Mouse (Mus musculus) adrenal gland, postnatal 36 days (tissue): ENCODE results near the gene Mtx2. TPM values are rescaled to one million over a fixed set of nuclear protein-coding genes. Genes with fewer than 3 reads are reported as not detected.
A peak's percentile ranks its signal among the peaks of the same experiment; 100 is the strongest.

ENCODE experiments used
- DNase-seq, 2 experiments: peaks; one replicate each; pipeline ENCODE4 v3.0.0; 2021; ENCODE audit warnings: mixed read lengths in 1 of 2
- long read RNA-seq, 2 experiments: library from polyadenylated mRNA; stranded (forward); transcript quantifications; one replicate each; pipeline ENCODE4 v2.0.0; 2021; ENCODE audit warnings: borderline sequencing depth in 2 of 2
- total RNA-seq, 2 experiments: library from RNA; stranded (reverse); gene quantifications; 2 replicates each; pipeline ENCODE4 v1.2.3; 2021

The Mtx2 gene
- 10 to 100 TPM; 64.7 to 98.5 TPM for total RNA-seq
- long read RNA-seq, experiment 1, transcript Mtx2-201 (10 exons, 2,950 nt) = major isoform, 188 of 200 reads
- long read RNA-seq, experiment 1, partial matches to known transcripts = 2 of 200 reads
- long read RNA-seq, experiment 1, other reads (novel, unspliced or antisense) = 9 of 200 reads
- long read RNA-seq, experiment 2, transcript Mtx2-201 (10 exons, 2,950 nt) = major isoform, 49 of 55 reads
- long read RNA-seq, experiment 2, partial matches to known transcripts = 1 of 55 reads
- long read RNA-seq, experiment 2, other reads (novel, unspliced or antisense) = 4 of 55 reads

DNA sequence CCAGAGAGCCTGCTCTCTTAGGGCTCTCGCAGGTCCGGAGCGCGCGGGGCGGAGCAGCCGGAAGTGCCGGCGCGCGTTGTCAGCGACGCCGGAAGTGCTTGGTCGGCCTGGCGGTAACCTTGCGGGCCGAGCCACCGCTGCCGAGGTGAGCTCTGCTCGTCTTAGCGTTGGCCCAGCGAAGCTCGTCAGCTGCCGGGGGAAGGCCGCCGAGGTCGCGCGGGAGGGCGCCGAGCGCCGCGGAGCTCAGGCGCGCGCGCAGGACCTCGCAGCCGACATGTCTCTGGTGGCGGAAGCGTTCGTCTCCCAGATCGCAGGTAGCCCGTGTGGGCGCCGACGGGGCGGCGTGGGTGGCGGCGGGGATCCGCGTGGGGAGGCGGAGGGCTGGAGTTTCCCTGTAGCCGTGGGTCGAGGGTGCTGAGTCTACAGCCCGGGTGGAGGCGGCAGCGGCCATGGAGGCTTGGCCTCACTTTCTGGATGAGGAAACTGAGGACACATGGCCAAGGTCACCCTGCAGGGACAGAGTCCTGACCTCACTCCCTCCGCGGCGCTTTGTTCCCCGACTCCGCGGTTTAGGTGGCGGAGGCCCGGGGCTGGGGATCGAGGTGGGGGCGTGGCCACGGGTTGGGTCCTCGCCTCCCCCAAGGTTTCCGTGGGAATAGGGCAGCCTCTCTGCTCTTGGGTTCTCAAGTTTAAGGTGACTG, at the start of gene Mtx2:
Mtx2 (plus strand) TSS at position 74 of the 701 bp plus-strand sequence.
- DNase-seq = peak; percentile 86 to 91

DNA sequence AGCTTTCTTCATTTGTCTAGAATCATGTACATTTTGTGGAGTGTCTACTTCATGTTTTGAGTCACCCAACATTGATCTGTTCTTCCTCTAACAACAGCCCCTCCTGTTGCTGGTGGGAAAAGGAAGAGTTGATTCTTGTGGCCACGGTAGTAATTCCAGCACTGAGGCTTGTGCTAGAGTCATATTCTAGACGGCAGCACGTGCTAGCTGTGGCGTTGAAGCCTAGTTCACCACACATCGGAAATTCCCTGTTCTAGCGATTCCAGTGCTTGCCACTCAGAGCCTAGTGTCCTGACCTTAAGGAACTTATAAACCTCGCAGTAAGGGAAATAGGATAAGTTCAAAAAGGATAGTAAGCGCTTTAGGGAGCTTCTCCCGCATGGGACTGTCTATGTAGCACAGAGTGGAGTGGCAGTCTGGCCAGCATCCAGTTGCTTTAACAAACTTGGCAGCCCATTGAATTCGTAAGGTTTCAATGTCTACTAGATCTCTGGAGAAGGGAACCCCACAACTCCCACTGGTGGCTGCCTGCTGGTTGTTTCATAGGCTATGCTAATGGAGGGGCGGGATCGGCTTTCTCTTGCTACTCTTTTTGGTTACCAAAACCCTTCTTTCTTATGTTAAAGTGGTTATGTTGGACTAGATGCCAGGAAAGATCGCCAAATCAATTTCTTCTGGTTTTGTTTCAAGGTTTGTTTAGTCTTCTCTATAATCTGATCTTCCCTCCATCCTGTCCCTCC, 47.9 kb upstream of the Mtx2 start:
- peak in 1 of 2 experiments; percentile 2 for DNase-seq

DNA sequence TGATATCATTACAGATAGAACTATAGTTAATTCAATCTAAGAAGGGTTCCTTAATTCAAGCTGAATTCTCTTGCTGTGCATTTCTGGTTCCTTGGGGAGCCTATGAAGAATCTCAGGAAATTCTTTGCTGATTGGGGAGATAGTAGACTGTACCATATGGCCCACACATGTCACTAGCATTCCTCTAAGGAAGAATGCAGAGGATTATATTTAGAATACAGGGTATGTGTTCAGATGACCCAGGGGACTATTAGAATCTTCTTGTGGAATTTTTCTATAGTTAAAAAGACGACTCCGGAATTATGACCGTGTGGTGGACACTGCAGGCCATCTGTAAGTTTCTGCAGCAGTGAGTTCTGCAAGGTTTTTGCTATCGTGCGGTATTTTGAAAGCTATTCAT, 44.2 kb upstream of the Mtx2 start:
- DNase-seq = no peak

DNA sequence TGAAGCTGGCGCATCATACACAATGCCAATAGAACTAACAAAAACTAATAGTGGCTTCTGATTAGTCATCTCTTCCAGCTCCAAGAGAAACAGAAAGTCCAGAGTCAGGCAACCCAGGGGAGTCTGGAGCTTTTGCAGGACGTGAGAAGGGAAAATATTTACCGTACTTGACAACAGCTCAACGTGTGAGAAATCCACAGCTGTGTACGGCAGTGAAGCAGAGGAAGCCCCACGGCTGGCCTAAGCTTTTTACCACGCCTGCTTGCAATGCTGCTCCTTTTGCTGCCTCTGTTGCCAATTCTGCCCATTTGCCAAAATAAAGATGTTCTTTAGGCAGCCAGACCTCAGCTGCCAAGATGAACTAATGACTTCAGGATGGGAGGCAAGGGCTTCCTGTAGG, 30.1 kb upstream of the Mtx2 start:
- DNase-seq = no peak

DNA sequence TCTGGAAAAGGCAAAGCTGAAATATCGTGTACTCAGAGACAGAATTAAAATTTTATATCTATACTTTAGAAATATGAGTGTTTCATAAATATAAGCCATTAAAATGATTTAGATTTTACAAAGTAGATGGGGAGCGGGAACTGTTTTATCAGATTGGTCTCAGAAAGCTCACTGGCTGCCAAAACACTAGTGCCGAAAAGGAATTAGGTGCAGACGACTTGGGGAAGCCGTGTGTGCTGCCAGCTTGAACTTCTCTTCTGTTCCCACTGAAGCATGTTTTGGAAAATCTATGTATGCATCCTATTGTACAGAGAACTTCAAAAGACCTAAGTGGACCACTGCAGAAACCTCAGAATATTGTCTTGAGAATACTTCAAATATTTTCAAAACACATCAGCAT, 17.2 kb upstream of the Mtx2 start:
- no peak for DNase-seq

DNA sequence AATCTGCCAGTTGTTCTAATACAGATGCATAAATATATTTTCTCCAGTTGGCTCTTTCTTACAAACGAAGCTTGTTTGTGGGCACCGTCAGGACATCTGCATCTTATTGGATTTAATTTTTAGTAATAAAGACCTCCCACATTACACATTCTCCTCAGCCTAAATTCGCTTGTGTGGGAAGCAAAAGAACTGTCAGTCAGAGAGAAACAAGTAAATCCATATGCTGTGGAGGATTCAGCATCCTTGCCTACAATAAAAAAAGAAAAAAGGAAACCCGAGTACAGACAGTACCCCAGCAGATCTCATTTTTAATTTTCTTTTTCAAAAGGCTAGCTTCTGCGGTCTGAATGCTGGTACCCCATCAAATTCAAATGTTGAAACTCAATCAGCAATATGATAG, 2.9 kb upstream of the Mtx2 start:
- DNase-seq = no peak

DNA sequence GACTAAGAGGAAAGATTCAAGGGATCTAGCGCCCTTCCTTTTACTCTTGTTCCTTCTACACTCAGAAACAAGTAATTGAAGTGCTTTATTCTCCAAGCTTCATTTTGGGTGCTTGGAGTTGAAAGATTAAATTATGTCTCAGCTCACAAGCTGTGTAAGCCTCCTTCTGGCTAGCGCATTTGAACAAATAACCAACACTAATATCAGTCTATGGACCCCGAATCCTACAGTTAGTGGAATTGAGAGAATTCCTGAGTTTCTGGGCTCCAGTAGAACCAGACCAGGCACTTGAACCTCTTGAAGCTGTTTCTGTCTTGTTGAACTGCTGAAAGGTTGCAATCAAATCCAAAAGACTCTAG, 253 bp upstream of the Mtx2 start:
- no peak for DNase-seq

DNA sequence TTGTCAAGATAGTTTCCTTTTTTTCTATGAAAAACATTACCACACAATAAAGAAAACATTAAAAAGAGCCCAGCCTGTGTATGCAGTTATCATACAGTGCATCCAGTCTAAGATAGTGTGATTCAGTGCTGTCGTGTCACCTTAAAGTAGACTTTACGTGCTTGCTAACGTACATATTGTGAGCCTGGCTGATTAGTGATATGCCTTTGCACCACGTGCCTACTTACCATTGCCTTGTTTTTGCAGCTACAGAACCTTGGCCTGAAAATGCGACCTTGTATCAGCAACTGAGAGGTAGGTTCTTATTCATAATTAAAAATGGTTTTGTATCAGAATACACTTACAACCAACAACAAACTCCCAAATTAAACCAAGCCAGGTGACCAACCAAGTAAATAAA, 21.4 kb downstream of the Mtx2 start:
- DNase-seq = peak in 1 of 2 experiments; percentile 12

DNA sequence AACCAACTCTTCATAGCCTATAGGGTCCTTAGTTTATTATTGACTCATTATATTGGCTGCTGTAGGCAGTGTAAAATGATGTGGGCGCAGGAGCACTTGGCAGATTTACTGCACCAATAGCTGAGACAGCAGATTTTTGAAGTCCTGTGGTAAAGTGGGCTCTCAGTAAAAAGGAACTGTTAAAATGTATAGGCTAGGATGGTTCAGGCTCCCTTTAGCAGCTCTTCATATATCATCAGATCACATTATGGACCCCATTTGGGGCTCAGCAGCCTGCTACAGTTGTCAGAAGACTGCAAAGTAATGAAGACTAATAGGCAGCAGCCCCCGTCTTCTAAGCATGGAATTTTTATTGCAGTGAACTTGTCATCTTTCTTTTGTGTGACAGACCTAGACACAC, 21.9 kb downstream of the Mtx2 start:
- DNase-seq = no peak

DNA sequence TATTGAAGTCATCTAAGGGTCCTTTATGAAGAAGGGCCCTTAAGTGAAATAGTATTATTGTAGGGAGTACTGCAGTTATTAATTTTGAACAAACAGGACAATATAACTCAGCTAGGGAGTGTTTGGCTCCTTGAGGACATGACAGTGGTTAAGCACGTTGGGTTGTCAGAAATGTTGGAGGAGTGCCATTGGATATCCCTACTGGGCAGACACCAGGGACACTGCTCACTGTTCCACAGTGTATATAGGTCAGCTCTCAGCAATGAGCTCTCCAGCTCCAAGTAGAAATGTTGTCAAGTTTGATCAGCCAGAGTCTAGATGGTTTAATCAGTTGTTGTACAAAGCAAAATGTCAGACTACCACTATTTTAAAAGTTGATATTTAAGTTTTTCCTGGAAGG, 24.4 kb downstream of the Mtx2 start:
- peak; percentile 23 to 32 for DNase-seq

DNA sequence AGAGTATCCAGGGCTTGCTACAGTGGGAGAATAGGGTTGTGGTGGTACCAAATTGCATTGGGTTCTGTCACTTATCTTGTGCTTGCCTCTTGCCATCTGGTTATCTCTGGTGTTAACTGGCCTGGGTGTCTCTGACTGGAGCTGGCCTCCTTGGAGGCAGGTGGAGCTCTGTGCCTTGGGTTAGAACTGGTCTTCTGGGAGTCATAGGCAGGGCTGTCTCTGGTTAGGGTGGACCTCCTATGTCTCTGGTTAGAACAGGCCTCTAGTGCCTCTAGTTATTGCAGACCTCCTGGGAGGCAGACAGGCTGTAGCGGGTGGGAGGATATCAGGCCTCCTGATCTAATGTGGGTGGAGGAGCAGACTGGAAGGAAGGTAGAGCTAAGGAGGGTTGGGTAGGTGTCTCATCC, 36.5 kb downstream of the Mtx2 start:
- DNase-seq = no peak

DNA sequence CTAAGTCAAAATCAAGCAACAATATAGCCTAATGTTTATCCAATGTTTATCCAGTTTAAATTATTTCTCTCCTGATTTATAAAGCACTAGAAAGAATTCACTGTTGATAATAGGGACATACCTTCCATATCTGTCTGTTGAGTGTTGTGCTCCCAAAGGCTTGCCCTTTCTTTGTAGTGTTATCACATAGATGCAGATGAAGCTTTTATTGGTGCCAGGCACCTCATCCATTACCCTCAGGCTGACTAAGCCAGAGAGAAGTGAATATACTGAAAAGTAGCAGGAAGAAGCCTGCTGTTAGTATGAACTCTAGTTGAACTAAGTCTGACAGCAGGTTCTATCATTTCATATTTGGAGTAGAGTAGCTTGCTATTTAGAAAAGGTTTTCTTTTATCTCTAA, 39.8 kb downstream of the Mtx2 start:
- DNase-seq = no peak

DNA sequence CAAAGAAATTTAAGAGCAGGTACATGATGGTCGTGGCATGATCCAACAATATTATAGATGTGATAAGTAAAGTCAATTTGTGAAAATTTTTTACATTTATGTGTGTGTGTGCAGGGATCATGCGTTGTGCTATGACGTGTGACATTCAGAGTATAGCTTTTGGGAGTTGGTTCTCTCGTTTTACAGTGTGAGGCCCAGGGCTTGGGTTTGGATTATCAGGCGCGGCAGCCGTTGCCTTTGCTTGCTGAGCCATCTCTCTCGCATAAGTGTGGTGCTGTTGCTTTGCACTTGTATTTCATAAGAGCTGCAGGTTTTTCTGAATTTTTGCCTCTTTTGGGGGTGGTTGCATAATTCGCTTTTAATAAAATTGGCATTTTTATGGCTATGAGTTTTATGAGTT, 48.4 kb downstream of the Mtx2 start:
- DNase-seq = no peak

DNA sequence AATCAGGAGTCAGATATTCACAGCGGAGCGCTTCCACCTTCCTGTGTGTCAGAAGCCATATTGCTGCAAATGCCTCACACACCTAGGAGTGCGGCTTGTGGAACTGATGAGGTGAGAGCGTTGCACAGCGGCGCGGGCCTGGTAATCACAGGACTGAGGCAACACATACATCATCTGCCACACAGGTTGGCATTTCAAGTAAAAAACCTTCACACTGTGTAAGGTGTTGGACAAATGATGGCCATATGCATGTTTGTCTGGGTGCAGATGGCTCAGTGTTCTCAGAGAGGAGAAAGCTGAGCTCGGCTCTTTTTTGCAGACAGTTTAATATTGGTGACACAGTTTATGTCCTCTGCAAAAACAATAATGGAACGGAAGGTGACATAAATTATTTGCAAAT, 58.8 kb downstream of the Mtx2 start:
- no peak for DNase-seq

DNA sequence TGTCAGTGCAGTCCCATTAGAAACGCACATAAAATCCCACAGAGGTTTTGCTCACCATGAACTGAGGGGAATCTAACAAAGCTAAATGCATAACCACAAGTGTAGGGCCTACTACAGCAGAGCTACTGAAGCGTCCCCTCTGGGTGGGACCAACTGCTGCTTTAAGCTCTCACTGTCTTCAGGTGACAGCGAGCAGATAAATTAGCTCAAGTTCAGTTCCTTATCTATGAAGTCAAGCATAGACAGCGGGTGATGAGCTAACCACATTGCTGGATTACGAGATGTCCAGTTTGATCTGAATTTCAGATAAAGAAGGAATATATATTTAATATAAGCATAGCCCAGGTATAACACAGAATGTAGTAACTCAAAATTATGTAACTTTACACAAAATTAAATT, 66.3 kb downstream of the Mtx2 start:
- DNase-seq = no peak

DNA sequence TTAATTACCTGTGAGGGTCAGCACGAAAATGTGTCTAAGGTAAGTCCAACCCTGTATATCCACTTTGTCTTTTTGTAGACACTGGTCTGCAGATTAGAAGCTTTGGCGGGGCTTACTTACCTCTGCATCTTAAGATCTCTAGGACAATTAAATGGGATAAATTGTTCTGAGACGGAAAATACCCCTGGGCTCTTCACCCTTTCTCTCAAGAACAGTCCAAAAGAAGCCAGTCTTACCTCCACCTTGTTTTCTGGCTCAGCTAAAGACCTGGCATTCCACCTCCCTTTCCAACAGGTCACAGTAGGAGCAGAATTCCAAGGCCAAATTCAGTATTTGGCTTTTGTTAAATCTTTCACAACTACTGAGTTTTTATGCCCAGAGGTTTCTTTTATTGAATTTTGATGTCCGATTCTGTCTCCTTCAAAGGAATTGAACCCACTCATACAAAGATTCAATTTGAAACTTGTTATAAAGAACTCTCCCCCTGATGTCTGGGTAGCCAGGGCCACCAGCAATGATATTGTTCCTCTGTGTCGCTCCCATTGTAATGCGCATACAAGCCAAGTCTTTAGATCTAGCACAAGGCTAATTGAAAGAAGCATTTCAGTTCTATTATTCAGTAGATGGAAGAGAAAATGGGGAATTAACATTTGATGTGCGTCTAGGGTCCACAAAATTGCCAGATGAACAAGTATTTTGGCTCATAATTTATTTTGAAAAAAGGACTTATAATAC, 67.4 kb downstream of the Mtx2 start:
- no peak for DNase-seq

DNA sequence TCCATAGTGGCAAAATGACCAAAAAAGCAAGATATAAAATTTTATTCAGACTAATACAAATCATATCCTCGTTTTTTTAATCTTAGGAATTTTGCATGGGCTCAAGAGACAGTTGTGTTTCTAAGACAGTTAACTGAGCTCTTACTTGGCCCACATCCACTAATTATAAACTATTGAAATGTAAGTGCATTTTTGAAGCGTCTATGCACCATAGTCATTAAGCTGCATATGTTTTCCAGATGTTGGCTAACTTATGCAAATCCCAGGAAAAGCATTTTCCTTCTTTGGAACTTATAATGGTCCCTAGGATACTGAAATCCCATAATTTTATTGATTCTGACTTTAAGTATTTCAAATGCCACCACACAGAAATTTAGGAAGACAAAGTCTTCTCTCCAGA, 68.5 kb downstream of the Mtx2 start:
- no peak for DNase-seq

DNA sequence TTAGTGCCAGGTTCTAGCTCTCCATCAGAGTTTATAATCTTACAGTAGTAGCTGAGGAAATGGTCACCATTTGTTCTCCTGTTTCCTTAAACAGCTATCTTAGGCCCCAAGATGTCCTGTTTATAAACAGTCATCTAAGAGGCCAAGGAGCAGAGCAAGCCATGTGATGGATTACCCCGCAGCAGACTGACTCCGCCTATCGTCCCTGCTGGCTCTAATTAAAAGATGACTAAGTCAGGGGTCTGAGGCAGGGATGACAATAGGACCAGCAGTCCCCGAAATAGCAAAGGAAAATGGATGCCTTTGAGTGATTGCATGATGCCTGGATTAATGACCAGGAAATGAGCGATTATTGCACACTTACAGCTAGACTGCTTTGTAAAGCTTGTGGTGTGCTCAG, 74.4 kb downstream of the Mtx2 start:
- DNase-seq = peak; percentile 7 to 11

DNA sequence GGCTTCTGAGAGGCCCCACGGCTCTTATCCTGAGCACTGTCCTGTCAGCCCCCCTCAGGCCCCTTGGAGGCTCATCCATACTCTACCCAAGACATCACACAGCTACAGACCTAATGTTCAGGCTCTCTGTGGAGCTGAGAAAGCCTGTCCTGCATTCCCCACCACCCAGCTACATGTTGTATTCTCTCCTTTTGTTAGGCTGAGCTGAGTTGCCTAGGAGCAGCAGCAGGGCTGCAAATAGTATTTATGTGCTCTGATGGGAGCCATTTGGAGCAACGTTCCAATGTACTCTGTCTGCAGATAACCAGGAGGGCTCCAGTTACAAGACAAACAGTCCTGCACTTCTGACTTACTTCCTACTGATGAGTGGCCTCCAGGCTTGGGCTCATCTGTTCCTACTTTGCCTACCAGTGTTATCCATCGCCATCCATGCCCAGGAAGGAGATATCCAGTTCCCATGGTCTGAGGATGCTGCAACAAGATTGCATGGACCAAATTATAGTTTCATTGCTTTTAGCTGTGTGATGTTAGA, 76.2 kb downstream of the Mtx2 start:
- DNase-seq = no peak

DNA sequence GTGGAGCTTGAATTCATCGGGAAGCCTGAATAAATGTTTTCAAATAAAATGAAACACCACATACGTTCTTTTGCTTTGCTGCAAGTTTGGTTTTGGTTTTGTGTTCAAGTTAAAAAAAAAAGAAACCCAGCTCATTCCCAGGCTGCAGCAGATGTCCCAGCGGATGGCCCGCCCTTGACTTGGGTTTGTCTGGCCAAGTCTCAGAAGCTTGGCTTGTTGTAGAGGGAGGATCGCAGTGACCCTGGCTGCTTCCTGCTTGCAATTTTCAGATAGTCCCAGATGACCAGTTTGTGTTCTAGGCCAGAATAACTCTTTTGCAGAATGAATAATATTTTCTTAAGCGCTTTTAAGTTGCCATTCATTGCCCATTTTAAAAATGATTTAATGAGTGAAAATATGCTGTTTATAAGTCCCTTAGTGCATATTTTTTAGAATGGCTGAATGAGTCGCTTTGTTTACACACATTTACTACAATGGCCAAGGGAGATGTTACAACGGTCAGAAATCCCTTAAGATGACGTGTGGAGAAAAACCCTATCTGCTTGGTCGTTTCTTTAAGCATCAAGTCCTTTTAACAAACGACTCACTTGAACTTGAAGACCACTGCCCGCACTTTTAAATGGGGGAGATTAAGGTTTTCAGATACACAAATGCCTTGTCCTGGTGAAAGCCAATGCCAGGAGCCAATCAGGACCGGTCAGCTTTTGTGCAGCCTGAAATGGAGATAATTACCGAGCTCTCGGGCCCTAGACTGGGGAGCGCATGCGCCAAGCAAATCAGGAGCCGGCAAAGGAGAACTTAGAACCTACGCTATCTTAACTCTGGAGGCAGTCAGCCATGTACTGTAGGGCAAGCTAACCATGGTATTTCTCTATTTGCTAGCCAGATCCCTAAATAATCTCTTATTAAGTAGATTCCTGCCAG, 82.0 kb downstream of the Mtx2 start:
- DNase-seq = peak; percentile 63 to 67

DNA sequence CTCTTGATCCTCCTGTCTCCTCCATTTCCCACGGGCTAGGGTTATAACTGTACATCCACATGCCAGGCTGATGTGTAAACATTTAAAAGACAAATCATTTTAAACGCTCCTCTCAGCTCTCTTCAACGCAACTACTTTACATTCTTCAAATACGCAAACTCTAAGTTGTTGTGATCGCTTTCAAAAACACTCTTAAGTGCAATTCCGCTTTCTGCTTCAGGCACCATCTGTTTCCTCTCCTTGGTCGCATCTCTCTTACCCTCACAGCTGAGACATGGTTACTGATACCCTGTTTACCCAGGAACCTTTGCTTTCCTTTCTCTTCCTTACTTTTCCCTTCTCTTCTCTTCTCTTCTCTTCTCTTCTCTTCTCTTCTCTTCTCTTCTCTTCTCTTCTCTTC, 86.4 kb downstream of the Mtx2 start:
- no peak for DNase-seq
